Mouse (Mus musculus) monocyte, adult 5-6 weeks (primary cell): ENCODE measurements around the gene Ppp2r3a. TPM values are rescaled to one million over a fixed set of nuclear protein-coding genes. Genes with fewer than 3 reads are reported as not detected.

Experiments used
- ATAC-seq: fragments of 153-309, 156-312 bp; replicated peaks from 2 replicates; pipeline ENCODE4 v1.8.0; 2017; ENCODE audit warnings: mild to moderate bottlenecking; ENCODE audit not compliant: low TSS enrichment, insufficient number of reproducible peaks, severe bottlenecking, poor library complexity, low FRiP score
- total RNA-seq: library from RNA; stranded (forward); fragments of 200-1000, 200-491, 200-594 nt; gene quantifications from 3 replicates; pipeline ENCODE4 v1.2.3, GENCODE M21; 2017

Ppp2r3a gene
- total RNA-seq, 1 experiment from 2014 or later = 0.95 TPM

GRCm38 (mm10) chr9:101261443-101261842, 9.8 kb upstream of the Ppp2r3a start:
- no peak for ATAC-seq

GRCm38 (mm10) chr9:101253136-101253535, 1.5 kb upstream of the Ppp2r3a start:
- ATAC-seq = no peak

- ATAC-seq = no peak
Observed at GRCm38 (mm10) chr9:101252541-101252940, 946 bp upstream of the Ppp2r3a start.

- ATAC-seq = peak; percentile 31; the same call in 1 of the 2 replicates
Observed at GRCm38 (mm10) chr9:101250981-101251643, 483 bp downstream of the Ppp2r3a start.

- ATAC-seq = no peak
Observed at GRCm38 (mm10) chr9:101250486-101250885, 1.1 kb downstream of the Ppp2r3a start.

GRCm38 (mm10) chr9:101249626-101250025, 2.0 kb downstream of the Ppp2r3a start:
- no peak for ATAC-seq

GRCm38 (mm10) chr9:101247541-101247940, 4.1 kb downstream of the Ppp2r3a start:
- ATAC-seq = no peak

- ATAC-seq = no peak
Observed at GRCm38 (mm10) chr9:101245493-101245892, 6.1 kb downstream of the Ppp2r3a start.

DNA sequence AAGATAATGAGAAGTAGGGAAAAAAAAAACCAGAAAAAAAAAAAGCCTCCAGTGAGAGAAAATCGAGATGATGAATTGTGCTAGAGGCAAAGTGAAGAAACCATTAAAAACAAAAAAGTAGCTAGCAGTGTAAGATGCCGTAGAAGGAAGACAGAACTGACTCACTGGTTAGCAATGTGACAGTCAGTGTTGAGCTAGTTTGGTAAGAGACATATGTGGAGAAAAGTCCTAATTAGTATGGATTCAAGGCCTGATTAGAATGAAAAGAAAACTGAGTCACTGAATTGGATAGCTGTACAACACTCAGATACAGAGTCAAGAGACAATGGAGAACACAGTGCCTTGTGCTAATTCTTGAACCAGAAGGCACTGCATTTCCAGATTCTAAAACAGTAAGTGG, 7.9 kb downstream of the Ppp2r3a start:
- no peak for ATAC-seq

GRCm38 (mm10) chr9:101240161-101240560, 11.4 kb downstream of the Ppp2r3a start:
- ATAC-seq = no peak

GRCm38 (mm10) chr9:101235786-101236185, 15.8 kb downstream of the Ppp2r3a start:
- no peak for ATAC-seq

DNA sequence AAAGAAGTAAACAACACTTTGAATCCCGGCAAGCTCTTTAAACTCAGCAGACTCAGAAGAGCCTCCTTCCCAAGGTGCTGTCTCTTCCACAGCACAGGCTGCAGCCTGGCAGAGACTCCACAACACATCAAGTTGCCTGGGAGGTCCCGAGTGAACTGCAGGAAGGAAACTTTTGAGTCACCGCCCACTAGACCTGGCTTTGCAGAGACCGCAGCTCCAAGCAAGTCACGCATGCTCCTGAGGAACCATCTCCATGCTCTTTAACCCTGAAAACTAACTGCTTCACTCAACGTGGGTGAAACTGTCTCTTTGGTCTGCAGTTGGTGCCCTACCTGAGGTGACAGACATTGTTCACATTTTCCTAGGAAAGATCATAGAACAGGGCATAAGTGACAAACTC, 19.6 kb downstream of the Ppp2r3a start:
- no peak for ATAC-seq

- ATAC-seq = no peak
Observed at GRCm38 (mm10) chr9:101230028-101230427, 21.6 kb downstream of the Ppp2r3a start.

DNA sequence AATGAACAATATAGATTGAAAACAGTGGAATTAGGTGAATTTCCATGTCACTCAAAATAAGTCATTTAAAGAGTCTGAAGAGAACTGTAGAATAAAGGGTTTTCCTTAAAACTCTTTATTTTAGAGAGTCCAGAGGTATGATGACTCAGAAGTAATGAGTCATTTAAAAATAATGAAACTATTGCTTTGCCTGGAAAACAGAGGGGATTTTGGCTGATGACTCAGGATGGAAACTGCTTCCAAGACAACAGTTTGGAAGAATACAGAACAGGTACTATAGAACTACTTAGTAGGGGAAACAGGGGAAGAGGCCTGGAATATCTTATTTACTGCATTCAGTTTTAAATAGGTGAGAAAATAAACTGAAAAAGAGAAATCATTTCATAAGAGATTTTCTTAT, 22.7 kb downstream of the Ppp2r3a start:
- ATAC-seq = no peak

DNA sequence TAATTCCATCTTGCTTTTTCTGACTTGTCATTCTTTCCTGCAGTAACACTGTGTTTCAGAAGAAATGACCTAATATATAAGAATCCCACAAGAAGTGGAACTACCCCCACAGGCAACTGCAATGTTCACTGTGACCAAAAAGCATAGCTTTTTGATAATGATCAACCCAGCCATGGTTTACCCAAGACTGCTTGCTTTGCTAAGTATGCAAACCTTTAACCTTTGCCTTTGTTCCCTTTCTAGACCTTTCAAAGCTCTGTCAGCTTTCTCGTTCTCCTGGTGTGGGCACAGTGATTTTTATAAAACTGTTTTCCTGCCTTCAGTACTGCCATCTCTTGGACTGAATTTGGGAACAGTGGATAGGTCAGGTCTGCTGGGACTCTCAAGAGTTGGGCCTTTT, 43.6 kb downstream of the Ppp2r3a start:
- no peak for ATAC-seq

DNA sequence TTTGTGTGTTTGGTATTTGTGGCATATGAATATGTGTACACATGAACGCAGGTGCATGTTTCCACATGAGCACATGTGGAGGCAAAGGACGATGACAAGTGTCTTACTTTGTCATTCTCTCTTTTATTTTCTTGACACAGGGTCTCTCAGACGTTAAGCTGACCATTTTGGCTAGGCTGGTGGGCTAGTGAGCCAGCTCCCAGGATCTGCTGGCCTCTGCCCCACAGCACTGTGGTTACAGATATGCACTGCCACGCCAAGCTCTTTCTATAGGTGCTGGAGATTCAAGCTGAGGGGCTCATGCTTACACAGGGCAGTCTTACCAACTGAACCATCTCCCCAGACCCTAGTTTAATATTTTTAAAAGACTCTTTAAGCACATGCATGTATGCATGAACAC, 45.1 kb downstream of the Ppp2r3a start:
- ATAC-seq = no peak

DNA sequence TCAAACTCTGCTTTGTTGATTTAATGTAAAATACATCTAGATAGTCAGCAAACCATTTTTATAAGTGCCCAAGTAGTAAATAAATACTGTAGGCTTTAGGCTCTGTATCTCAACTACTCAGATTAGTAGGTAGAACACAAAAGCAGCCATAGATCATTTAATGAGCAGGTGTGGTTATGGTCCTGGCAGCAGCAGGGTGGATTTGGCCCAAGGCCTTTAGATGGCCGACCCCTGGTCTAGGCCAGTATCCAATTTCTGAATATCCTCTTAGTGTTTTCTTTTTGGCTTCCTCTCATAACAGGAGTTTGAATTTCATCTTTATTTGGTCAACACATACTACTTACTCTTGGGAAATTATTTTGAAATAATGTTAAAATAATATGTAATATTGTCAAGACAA, 46.4 kb downstream of the Ppp2r3a start:
- ATAC-seq = no peak

GRCm38 (mm10) chr9:101204059-101204458, 47.5 kb downstream of the Ppp2r3a start:
- no peak for ATAC-seq

GRCm38 (mm10) chr9:101200627-101201026, 51.0 kb downstream of the Ppp2r3a start:
- ATAC-seq = no peak

- no peak for ATAC-seq
Observed at GRCm38 (mm10) chr9:101198804-101199203, 52.8 kb downstream of the Ppp2r3a start.

- no peak for ATAC-seq
Observed at GRCm38 (mm10) chr9:101198261-101198660, 53.3 kb downstream of the Ppp2r3a start.
